Mouse (Mus musculus) hindbrain, postnatal 0 days (tissue): ENCODE results near the gene Mcl1. TPM values are rescaled to one million over a fixed set of nuclear protein-coding genes. Genes with fewer than 3 reads are reported as not detected.

Experiments
- ATAC-seq: fragments of 200-750 bp; cut with Nextera tagmentation; 2 replicates; pipeline ENCODE4 v1.8.0; 2017; ENCODE audit warnings: mild to moderate bottlenecking, moderate TSS enrichment, moderate library complexity
- DNase-seq: peaks from one replicate; pipeline ENCODE4 v3.0.0-alpha.2; 2015; ENCODE audit warnings: low spot score
- H3K27ac ChIP-seq: fragments of 300-500 bp; sonication (generic); 2 replicates; pipeline ENCODE4 v1.5.1; 2014; ENCODE audit warnings: mild to moderate bottlenecking
- H3K27me3 ChIP-seq: fragments of 300-500 bp; sonication (generic); 2 replicates; pipeline ENCODE4 v1.6.1; 2014; ENCODE audit warnings: low read length, mixed read lengths; ENCODE audit not compliant: insufficient read depth
- H3K36me3 ChIP-seq: fragments of 300-500 bp; sonication (generic); 2 replicates; pipeline ENCODE4 v1.6.1; 2014; ENCODE audit warnings: low read length, mixed read lengths; ENCODE audit not compliant: insufficient read depth
- H3K4me1 ChIP-seq: fragments of 300-500 bp; sonication (generic); 2 replicates; pipeline ENCODE4 v1.6.1; 2014; ENCODE audit warnings: antibody characterized with exemption, low read length, mixed read lengths; ENCODE audit not compliant: insufficient read depth
- H3K4me2 ChIP-seq: fragments of 300-500 bp; sonication (generic); 2 replicates; pipeline ENCODE4 v1.6.1; 2014; ENCODE audit warnings: low read depth, mild to moderate bottlenecking, low read length, moderate library complexity, mixed read lengths
- H3K4me3 ChIP-seq: fragments of 300-500 bp; sonication (generic); 2 replicates; pipeline ENCODE4 v1.5.1; 2014; ENCODE audit warnings: low read length
- H3K9ac ChIP-seq: fragments of 300-500 bp; sonication (generic); replicated peaks from 2 replicates; pipeline ENCODE4 v1.6.1; 2014; ENCODE audit warnings: mild to moderate bottlenecking, low read length, moderate library complexity, mixed read lengths
- H3K9me3 ChIP-seq: fragments of 300-500 bp; sonication (generic); 2 replicates; pipeline ENCODE4 v1.6.1; 2016; ENCODE audit warnings: low read length, mixed read lengths
- CTCF ChIP-seq: IDR thresholded peaks from 2 replicates; pipeline ENCODE4 v1.5.1; 2016; ENCODE audit warnings: antibody characterized with exemption, control low read depth, low read depth
- WGBS: fragments of 180-500 bp; shearing (Covaris S2); extraction: QIAGEN DNeasy Blood & Tissue Kit; methylation state at CpG from one replicate; pipeline ENCODE4 v1.1.7; 2014; 5-methylcytosine and 5-hydroxymethylcytosine counted together
- polyA plus RNA-seq: library from polyadenylated mRNA; unstranded; fragments of >200 nt; fragmentation: Nextera tagmentation; extraction: Ambion mirVana; gene quantifications from 2 replicates; pipeline ENCODE4 v1.2.1, GENCODE M21; 2015
- total RNA-seq: library from RNA; depleted of rRNA; stranded (reverse); fragments of >200 nt; gene quantifications from 2 replicates; pipeline ENCODE4 v1.2.3, GENCODE M21; 2014; rRNA removed

Mcl1 gene
- total and polyA plus RNA-seq, 2 experiments from 2014 or later = 41.5 to 110 TPM

GRCm38 (mm10) chr3:95709044-95709443 lies 50.5 kb downstream of the Mcl1 start:
- Histone ChIP-seq H3K27ac (no peak overlapping the region), H3K36me3 (no peaks in the 10 kb centered on the region), H3K4me1 (no peaks in the 10 kb centered on the region), H3K4me3 (no peak overlapping the region), H3K4me2 (no peak overlapping the region), H3K9me3 (no peaks in the 10 kb centered on the region), H3K27me3 (no peaks in the 10 kb centered on the region), H3K9ac (no peak overlapping the region)
- no peak for DNase-seq
- ATAC-seq = no peak
- WGBS = 90% methylated on average over 4 of the region's 4 CpGs
- no peak for TF ChIP-seq CTCF

- H3K9ac ChIP-seq = no peak overlapping the region
- H3K27me3 ChIP-seq = no peaks in the 10 kb centered on the region
- no peak overlapping the region for H3K4me3 ChIP-seq
- H3K36me3 ChIP-seq = no peaks in the 10 kb centered on the region
- no peaks in the 10 kb centered on the region for H3K4me1 ChIP-seq
- DNase-seq (no peak), ATAC-seq (no peak)
- TF ChIP-seq CTCF = no peak
- H3K27ac ChIP-seq = no peak overlapping the region
- H3K9me3 ChIP-seq = no peaks in the 10 kb centered on the region
- no peak overlapping the region for H3K4me2 ChIP-seq
Observed at GRCm38 (mm10) chr3:95709967-95710366, 51.4 kb downstream of the Mcl1 start.

Other genes with a start within 250 kb of the Mcl1 start
- gene Arnt, start 224.4 kb upstream of the Mcl1 start, total RNA-seq = 16.0 and 16.7 TPM in 2 replicates
- gene Arnt, start 224.4 kb upstream of the Mcl1 start, polyA plus RNA-seq = 9.6 and 11.6 TPM in 2 replicates
- gene Ctsk, start 159.5 kb upstream of the Mcl1 start, total RNA-seq = 4.9 and 6.7 TPM in 2 replicates
- gene Ctsk, start 159.5 kb upstream of the Mcl1 start, polyA plus RNA-seq = 11.6 TPM in 2 replicates
- 9.8 and 11.5 TPM in 2 replicates for gene Ctss, start 132.0 kb upstream of the Mcl1 start, total RNA-seq
- 26.1 and 26.6 TPM in 2 replicates for gene Ctss, start 132.0 kb upstream of the Mcl1 start, polyA plus RNA-seq
- not detected in 2 replicates for gene Hormad1, start 99.1 kb upstream of the Mcl1 start, total RNA-seq
- not detected in 2 replicates for gene Hormad1, start 99.1 kb upstream of the Mcl1 start, polyA plus RNA-seq
- gene Golph3l, start 69.9 kb upstream of the Mcl1 start, total RNA-seq = 17.3 and 18.4 TPM in 2 replicates
- 19.3 and 20.1 TPM in 2 replicates for gene Golph3l, start 69.9 kb upstream of the Mcl1 start, polyA plus RNA-seq
- gene Ensa, start 33.8 kb upstream of the Mcl1 start, total RNA-seq = 84.3 and 93.8 TPM in 2 replicates
- gene Ensa, start 33.8 kb upstream of the Mcl1 start, polyA plus RNA-seq = 136 and 139 TPM in 2 replicates
- 1.0 and 1.6 TPM in 2 replicates for gene Adamtsl4, start 29.1 kb downstream of the Mcl1 start, total RNA-seq
- gene Adamtsl4, start 29.1 kb downstream of the Mcl1 start, polyA plus RNA-seq = 1.4 and 2.1 TPM in 2 replicates
- gene Ecm1, start 80.8 kb downstream of the Mcl1 start, total RNA-seq = 11.4 and 14.3 TPM in 2 replicates
- gene Ecm1, start 80.8 kb downstream of the Mcl1 start, polyA plus RNA-seq = 8.9 and 11.4 TPM in 2 replicates
- 32.8 and 40.3 TPM in 2 replicates for gene Tars2, start 101.4 kb downstream of the Mcl1 start, total RNA-seq
- gene Tars2, start 101.4 kb downstream of the Mcl1 start, polyA plus RNA-seq = 39.5 and 40.9 TPM in 2 replicates
- gene Rprd2, start 160.1 kb downstream of the Mcl1 start, total RNA-seq = 22.7 and 24.3 TPM in 2 replicates
- gene Rprd2, start 160.1 kb downstream of the Mcl1 start, polyA plus RNA-seq = 20.3 and 21.2 TPM in 2 replicates
- 2.6 and 7.7 TPM in 2 replicates for gene Prpf3, start 197.1 kb downstream of the Mcl1 start, total RNA-seq
- 22.6 and 23.0 TPM in 2 replicates for gene Prpf3, start 197.1 kb downstream of the Mcl1 start, polyA plus RNA-seq
- gene Mrps21, start 212.7 kb downstream of the Mcl1 start, total RNA-seq = 128 and 145 TPM in 2 replicates
- 271 and 273 TPM in 2 replicates for gene Mrps21, start 212.7 kb downstream of the Mcl1 start, polyA plus RNA-seq
- gene Ciart, start 223.5 kb downstream of the Mcl1 start, total RNA-seq = 2.5 and 4.3 TPM in 2 replicates
- gene Ciart, start 223.5 kb downstream of the Mcl1 start, polyA plus RNA-seq = 7.5 and 11.4 TPM in 2 replicates
- gene BC028528, start 233.2 kb downstream of the Mcl1 start, total RNA-seq = 2.6 and 5.5 TPM in 2 replicates
- 21.3 and 23.3 TPM in 2 replicates for gene BC028528, start 233.2 kb downstream of the Mcl1 start, polyA plus RNA-seq
- gene Aph1a, start 235.2 kb downstream of the Mcl1 start, total RNA-seq = 75.9 and 99.4 TPM in 2 replicates
- 41.1 and 42.2 TPM in 2 replicates for gene Aph1a, start 235.2 kb downstream of the Mcl1 start, polyA plus RNA-seq
- 7.5 and 9.4 TPM in 2 replicates for gene Car14, start 245.9 kb downstream of the Mcl1 start, total RNA-seq
- gene Car14, start 245.9 kb downstream of the Mcl1 start, polyA plus RNA-seq = 16.7 and 17.8 TPM in 2 replicates